Mouse (Mus musculus) left cerebral cortex, adult 8-10 months (tissue): ENCODE measurements at regions not wholly inside any gene's neighbourhood (a gene's known extent, or its start where the extent isn't known, plus 50 kb on each side); places are given as distances from the start of the nearest gene placed in this dataset.

ENCODE experiments used
- DNase-seq, 2 experiments: peaks; one replicate each; pipeline ENCODE4 v3.0.0; 2022; ENCODE audit warnings: low spot score in 2 of 2

- no peak for DNase-seq
These were observed 268.2 kb upstream of the Klf3 start for GRCm38 (mm10) chr5:64534947-64535346.

GRCm38 (mm10) chr5:64535546-64535945 lies 267.6 kb upstream of the Klf3 start:
- no peak for DNase-seq

- peak in 1 of 2 experiments; percentile 36 for DNase-seq
These were observed 266.6 kb upstream of the Klf3 start for GRCm38 (mm10) chr5:64536393-64537112.

GRCm38 (mm10) chr5:64537113-64537780 lies 265.9 kb upstream of the Klf3 start:
- no peak for DNase-seq

GRCm38 (mm10) chr5:64541765-64542164 lies 261.4 kb upstream of the Klf3 start:
- DNase-seq = no peak

- DNase-seq = no peak
These were observed 247.3 kb upstream of the Klf3 start for GRCm38 (mm10) chr5:64555931-64556330.

- no peak for DNase-seq
These were observed 236.5 kb upstream of the Klf3 start for GRCm38 (mm10) chr5:64566451-64567390.

- peak in 1 of 2 experiments; percentile 22 for DNase-seq
These were observed 235.4 kb upstream of the Klf3 start for GRCm38 (mm10) chr5:64567813-64568212.

GRCm38 (mm10) chr5:64568294-64568693 lies 234.9 kb upstream of the Klf3 start:
- no peak for DNase-seq

- no peak for DNase-seq
These were observed 228.8 kb upstream of the Klf3 start for GRCm38 (mm10) chr5:64574386-64574785.

- DNase-seq = no peak
These were observed 227.3 kb upstream of the Klf3 start for GRCm38 (mm10) chr5:64575896-64576295.

- DNase-seq = no peak
These were observed 226.5 kb upstream of the Klf3 start for GRCm38 (mm10) chr5:64576426-64577262.

GRCm38 (mm10) chr5:64577424-64577823 lies 225.8 kb upstream of the Klf3 start:
- no peak for DNase-seq

GRCm38 (mm10) chr5:64578536-64578935 lies 224.7 kb upstream of the Klf3 start:
- DNase-seq = no peak

- no peak for DNase-seq
These were observed 224.1 kb upstream of the Klf3 start for GRCm38 (mm10) chr5:64579086-64579485.

- no peak for DNase-seq
These were observed 223.5 kb upstream of the Klf3 start for GRCm38 (mm10) chr5:64579494-64580339.

GRCm38 (mm10) chr5:64580340-64580723 lies 222.9 kb upstream of the Klf3 start:
- DNase-seq = no peak

- DNase-seq = no peak
These were observed 222.3 kb upstream of the Klf3 start for GRCm38 (mm10) chr5:64580786-64581445.

- no peak for DNase-seq
These were observed 221.7 kb upstream of the Klf3 start for GRCm38 (mm10) chr5:64581461-64581860.

- DNase-seq = no peak
These were observed 221.2 kb upstream of the Klf3 start for GRCm38 (mm10) chr5:64582031-64582430.
